Mouse (Mus musculus) forebrain, postnatal 0 days (tissue): ENCODE measurements at regions not wholly inside any gene's neighbourhood (a gene's known extent, or its start where the extent isn't known, plus 50 kb on each side); places are given as distances from the start of the nearest gene placed in this dataset.

Source experiments
- ATAC-seq: fragments of 200-750 bp; cut with Nextera tagmentation; 2 replicates; pipeline ENCODE4 v1.8.0; 2017; ENCODE audit warnings: mild to moderate bottlenecking, moderate library complexity
- DNase-seq: peaks from one replicate; pipeline ENCODE4 v3.0.0-alpha.2; 2015
- H3K27ac ChIP-seq: fragments of 300-500 bp; sonication (generic); 2 replicates; pipeline ENCODE4 v1.5.1; 2014; ENCODE audit warnings: low read depth, mild to moderate bottlenecking, antibody characterized with exemption, low read length, moderate library complexity, mixed read lengths
- H3K27me3 ChIP-seq: fragments of 300-500 bp; sonication (generic); 2 replicates; pipeline ENCODE4 v1.6.1; 2014; ENCODE audit warnings: mild to moderate bottlenecking, low read length, mixed read lengths; ENCODE audit not compliant: insufficient read depth
- H3K36me3 ChIP-seq: fragments of 300-500 bp; sonication (generic); 2 replicates; pipeline ENCODE4 v1.6.1; 2014; ENCODE audit warnings: mild to moderate bottlenecking, moderate library complexity; ENCODE audit not compliant: insufficient read depth
- H3K4me1 ChIP-seq: fragments of 300-500 bp; sonication (generic); 2 replicates; pipeline ENCODE4 v1.6.1; 2014; ENCODE audit warnings: antibody characterized with exemption; ENCODE audit not compliant: insufficient read depth
- H3K4me2 ChIP-seq: fragments of 300-500 bp; sonication (generic); 2 replicates; pipeline ENCODE4 v1.6.1; 2014; ENCODE audit warnings: low read depth, mild to moderate bottlenecking, moderate library complexity
- H3K4me3 ChIP-seq: fragments of 300-500 bp; sonication (generic); 2 replicates; pipeline ENCODE4 v1.5.1; 2014; ENCODE audit warnings: low read depth, low read length, mixed read lengths
- H3K9ac ChIP-seq: fragments of 300-500 bp; sonication (generic); 2 replicates; pipeline ENCODE4 v1.6.1; 2014; ENCODE audit warnings: mild to moderate bottlenecking
- H3K9me3 ChIP-seq: fragments of 300-500 bp; sonication (generic); 2 replicates; pipeline ENCODE4 v1.6.1; 2016; ENCODE audit warnings: low read length
- CTCF ChIP-seq: sonication (generic); IDR thresholded peaks from 2 replicates; pipeline ENCODE4 v1.5.1; 2016; ENCODE audit warnings: antibody characterized with exemption, control low read depth, low read depth
- WGBS: fragments of 180-500 bp; shearing (Covaris S2); extraction: QIAGEN DNeasy Blood & Tissue Kit; methylation state at CpG from one replicate; pipeline ENCODE4 v1.1.7; 2014; 5-methylcytosine and 5-hydroxymethylcytosine counted together

DNA sequence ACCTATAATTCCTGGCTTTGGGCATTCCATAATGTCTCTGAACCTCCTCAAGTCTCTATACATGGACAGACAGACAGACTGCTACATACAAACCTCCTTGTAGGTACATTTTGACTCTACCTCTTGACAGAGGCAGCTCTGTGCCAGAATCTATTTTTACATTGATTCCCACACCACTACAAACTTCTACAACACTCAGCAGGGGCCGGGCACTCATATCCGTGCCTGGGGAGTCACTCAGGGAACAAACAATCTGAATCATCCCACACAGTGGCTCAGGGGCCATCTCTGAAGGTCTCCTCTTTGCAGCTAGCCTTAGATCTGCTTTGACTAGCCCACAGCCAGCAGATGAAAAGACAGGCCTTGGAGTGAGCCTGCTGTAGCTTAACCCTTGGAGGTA lies 221.9 kb upstream of the Cblb start:
- H3K9me3 ChIP-seq = no peaks in the 10 kb centered on the region
- ATAC-seq (no peak), DNase-seq (no peak)
- H3K4me1 ChIP-seq = no peaks in the 10 kb centered on the region
- H3K4me2 ChIP-seq = no peak overlapping the region
- H3K9ac ChIP-seq = no peak overlapping the region
- no peak overlapping the region for H3K27ac ChIP-seq
- H3K4me3 ChIP-seq = no peak overlapping the region
- TF ChIP-seq CTCF = no peak
- H3K27me3 ChIP-seq = no peaks in the 10 kb centered on the region
- H3K36me3 ChIP-seq = no peaks in the 10 kb centered on the region
- WGBS = 73% methylated on average over 2 of the region's 2 CpGs

DNA sequence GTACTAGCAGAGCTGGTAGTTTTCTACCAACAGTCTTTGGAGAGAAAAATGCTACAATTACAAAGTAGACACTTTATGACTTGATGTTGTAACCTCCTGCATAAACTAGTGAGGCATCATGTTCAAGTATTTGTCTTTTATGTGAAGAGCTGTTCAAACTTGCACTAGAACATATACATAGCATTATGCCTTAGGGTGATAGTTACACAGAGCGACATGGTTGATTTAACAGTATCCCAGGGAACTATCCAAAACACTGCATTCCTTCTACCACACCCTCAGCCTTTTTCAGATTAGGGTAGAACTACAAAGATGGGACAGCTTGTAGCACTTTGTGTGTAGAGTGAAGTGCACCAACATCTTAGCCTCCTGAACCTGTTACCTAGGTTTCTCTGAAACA lies 220.0 kb upstream of the Cblb start:
- H3K4me3 ChIP-seq = no peak overlapping the region
- TF ChIP-seq CTCF = no peak
- ATAC-seq = no peak
- H3K4me2 ChIP-seq = no peak overlapping the region
- H3K27ac ChIP-seq = no peak overlapping the region
- no peaks in the 10 kb centered on the region for H3K9me3 ChIP-seq
- no peak overlapping the region for H3K9ac ChIP-seq
- no peaks in the 10 kb centered on the region for H3K36me3 ChIP-seq
- 98% methylated on average over 1 of the region's 1 CpGs for WGBS
- DNase-seq = no peak
- H3K27me3 ChIP-seq = no peaks in the 10 kb centered on the region
- H3K4me1 ChIP-seq = no peaks in the 10 kb centered on the region

DNA sequence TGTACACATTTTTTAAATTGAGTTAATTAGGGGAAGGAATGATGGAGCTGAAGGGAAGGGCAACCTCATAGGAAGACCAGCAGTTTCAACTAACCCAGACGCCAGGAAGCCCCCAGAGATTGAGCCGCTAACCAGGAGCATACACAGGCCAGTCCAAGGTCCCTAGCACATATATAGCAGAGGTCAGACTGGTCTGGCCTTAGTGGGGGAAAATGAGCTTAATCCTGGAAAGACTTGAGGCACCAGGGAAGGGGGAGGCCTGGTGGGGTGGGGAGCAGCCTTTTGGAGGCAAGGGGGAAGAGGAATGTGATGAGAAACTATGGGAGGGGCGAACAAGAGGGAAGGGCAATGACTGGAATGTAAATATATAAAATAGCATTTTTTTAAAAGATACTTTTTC lies 188.3 kb upstream of the Cblb start:
- Histone ChIP-seq H3K4me1 (no peaks in the 10 kb centered on the region), H3K36me3 (no peaks in the 10 kb centered on the region), H3K9me3 (no peaks in the 10 kb centered on the region), H3K9ac (no peak overlapping the region), H3K27me3 (no peaks in the 10 kb centered on the region), H3K4me2 (no peak overlapping the region), H3K4me3 (no peak overlapping the region), H3K27ac (no peak overlapping the region)
- ATAC-seq (no peak), DNase-seq (no peak)
- no peak for TF ChIP-seq CTCF
- 81% methylated on average over 3 of the region's 3 CpGs for WGBS

DNA sequence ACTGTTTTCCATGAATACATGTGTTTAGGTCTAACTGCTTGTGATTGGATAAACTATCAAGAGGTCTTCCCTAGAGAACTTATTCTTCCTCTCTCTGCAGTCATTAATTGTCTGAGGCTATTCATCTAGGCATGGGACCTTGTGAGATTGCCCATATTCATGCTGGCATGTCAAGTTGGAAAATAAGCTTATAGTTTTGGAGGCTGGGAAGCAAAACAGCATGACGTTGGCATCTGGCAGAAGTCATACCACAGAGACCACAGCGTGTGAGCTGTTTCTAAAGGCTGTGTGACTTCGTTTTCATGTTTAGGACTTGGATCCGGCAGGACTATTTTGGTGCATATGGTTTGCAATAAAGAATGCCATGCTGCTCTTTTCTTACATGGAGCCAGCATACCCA lies 185.5 kb upstream of the Cblb start:
- Histone ChIP-seq H3K27ac (no peak overlapping the region), H3K36me3 (no peaks in the 10 kb centered on the region), H3K9me3 (no peaks in the 10 kb centered on the region), H3K4me2 (no peak overlapping the region), H3K27me3 (no peaks in the 10 kb centered on the region), H3K4me3 (no peak overlapping the region), H3K4me1 (no peaks in the 10 kb centered on the region), H3K9ac (no peak overlapping the region)
- no peak for DNase-seq
- WGBS = 58% methylated on average over 4 of the region's 4 CpGs
- no peak for TF ChIP-seq CTCF
- no peak for ATAC-seq

DNA sequence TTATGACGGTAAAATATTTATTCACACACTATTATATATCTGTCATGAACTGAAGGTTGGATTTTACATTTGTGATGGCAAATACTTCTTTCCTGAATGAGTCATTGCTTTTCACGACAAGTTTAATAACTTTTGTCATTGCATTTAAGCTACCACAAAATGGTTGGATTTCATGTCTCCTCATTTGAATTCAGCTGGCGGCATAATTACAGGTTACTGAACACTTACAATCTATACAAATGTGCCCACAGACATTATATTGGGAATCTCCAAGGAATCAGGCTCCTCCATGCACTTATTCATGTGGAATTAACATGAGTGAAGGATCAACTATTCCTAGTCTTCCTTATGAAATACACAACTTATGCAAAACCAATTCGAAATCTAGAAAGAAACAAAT lies 150.3 kb upstream of the Cblb start:
- TF ChIP-seq CTCF = no peak
- DNase-seq = no peak
- no peak for ATAC-seq

DNA sequence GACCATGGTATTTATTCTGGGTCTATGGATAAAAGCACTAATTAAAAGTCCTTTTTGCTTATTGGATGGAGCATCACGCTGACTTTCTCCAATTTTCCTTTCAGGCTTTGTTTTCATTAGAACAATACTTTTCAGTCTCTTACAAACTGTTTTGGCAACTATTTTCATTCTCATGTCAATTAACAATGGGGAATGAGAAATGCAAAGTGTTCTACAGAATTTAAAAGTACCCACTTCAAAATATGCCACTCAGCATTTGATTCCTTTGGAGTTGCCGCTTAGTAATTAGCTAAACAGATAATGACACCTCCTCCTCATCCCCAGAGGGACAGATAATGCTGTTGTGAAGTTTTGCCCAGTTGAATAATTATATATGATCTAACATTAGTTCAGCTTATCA lies 149.9 kb upstream of the Cblb start:
- Histone ChIP-seq H3K27ac (no peak overlapping the region), H3K4me3 (no peak overlapping the region), H3K4me1 (no peaks in the 10 kb centered on the region), H3K36me3 (no peaks in the 10 kb centered on the region), H3K4me2 (no peak overlapping the region), H3K27me3 (no peaks in the 10 kb centered on the region), H3K9ac (no peak overlapping the region), H3K9me3 (no peaks in the 10 kb centered on the region)
- DNase-seq = peak; percentile 6
- no peak for TF ChIP-seq CTCF
- 20% methylated on average over 2 of the region's 2 CpGs for WGBS
- peak; percentile 18; the same call in 1 of the 2 replicates for ATAC-seq

More for the DNA sequence above, 150.3 kb upstream of the Cblb start:
- WGBS = 22% methylated on average over 4 of the region's 4 CpGs
- H3K4me3 ChIP-seq = no peak overlapping the region
- H3K4me1 ChIP-seq = no peaks in the 10 kb centered on the region
- H3K27me3 ChIP-seq = no peaks in the 10 kb centered on the region
- no peaks in the 10 kb centered on the region for H3K36me3 ChIP-seq
- H3K27ac ChIP-seq = no peak overlapping the region
- no peak overlapping the region for H3K4me2 ChIP-seq
- H3K9ac ChIP-seq = no peak overlapping the region
- H3K9me3 ChIP-seq = no peaks in the 10 kb centered on the region

DNA sequence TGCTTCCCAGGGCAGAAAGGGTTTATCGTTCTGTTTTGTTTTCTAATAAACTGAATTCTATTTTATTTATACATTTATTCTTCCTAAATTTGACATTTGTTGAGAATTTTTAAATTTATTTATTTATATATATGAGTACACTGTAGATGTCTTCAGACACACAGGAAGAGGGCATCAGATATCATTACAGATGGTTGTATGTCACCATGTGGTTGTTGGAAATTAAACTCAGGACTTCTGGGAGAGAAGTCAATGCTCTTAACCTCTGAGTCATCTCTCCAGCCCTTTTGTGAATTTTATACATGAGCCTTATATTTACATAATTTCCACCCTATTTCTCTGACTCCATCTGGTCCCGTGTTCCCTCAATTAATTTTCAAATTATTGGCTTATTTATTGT lies 147.2 kb upstream of the Cblb start:
- ATAC-seq (no peak), DNase-seq (no peak)
- WGBS = 89% methylated on average over 2 of the region's 2 CpGs
- TF ChIP-seq CTCF = no peak
- no peak overlapping the region for H3K9ac ChIP-seq
- H3K36me3 ChIP-seq = no peaks in the 10 kb centered on the region
- no peak overlapping the region for H3K27ac ChIP-seq
- H3K4me2 ChIP-seq = no peak overlapping the region
- no peaks in the 10 kb centered on the region for H3K9me3 ChIP-seq
- no peaks in the 10 kb centered on the region for H3K27me3 ChIP-seq
- no peaks in the 10 kb centered on the region for H3K4me1 ChIP-seq
- H3K4me3 ChIP-seq = no peak overlapping the region

DNA sequence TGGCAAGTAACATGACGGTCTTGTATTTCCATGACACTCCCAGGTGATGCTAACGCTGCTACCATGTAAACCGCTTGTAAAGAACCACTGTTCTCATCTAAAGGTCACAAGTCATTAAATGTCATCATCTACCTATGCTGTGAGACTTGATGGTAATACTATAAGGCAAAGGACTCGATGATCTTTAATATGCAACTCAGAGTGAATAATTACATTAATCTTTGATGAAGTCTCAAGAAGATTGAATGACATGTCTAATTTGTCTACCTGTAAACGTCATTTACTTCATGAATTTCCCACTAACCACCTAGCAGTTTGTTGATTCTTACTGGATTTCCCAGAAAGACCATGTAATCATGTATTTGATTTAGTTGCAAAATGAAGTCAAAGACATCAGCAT lies 143.5 kb upstream of the Cblb start:
- H3K9me3 ChIP-seq = no peaks in the 10 kb centered on the region
- DNase-seq (no peak), ATAC-seq (no peak)
- no peaks in the 10 kb centered on the region for H3K36me3 ChIP-seq
- no peaks in the 10 kb centered on the region for H3K27me3 ChIP-seq
- no peak overlapping the region for H3K9ac ChIP-seq
- no peak overlapping the region for H3K4me2 ChIP-seq
- H3K4me1 ChIP-seq = no peaks in the 10 kb centered on the region
- H3K4me3 ChIP-seq = no peak overlapping the region
- no peak for TF ChIP-seq CTCF
- H3K27ac ChIP-seq = no peak overlapping the region
- WGBS = 92% methylated on average over 5 of the region's 5 CpGs
